Mouse (Mus musculus): ENCODE measurements around the gene Gm16181. TPM values are rescaled to one million over a fixed set of nuclear protein-coding genes. Genes with fewer than 3 reads are reported as not detected.
A peak's percentile ranks its signal among the peaks of the same experiment; 100 is the strongest.

The Gm16181 gene
- polyA plus RNA-seq, 1 experiment from 2014 or later: 0.79 TPM

GRCm38 (mm10) chr17:35255704-35256103, 35.1 kb downstream of the Gm16181 start:
- H3K4me3 ChIP-seq (replicated peaks): no peak overlapping the region
- no peaks in the 10 kb centered on the region for H3K4me1 ChIP-seq (replicated peaks)
- H3K27me3 ChIP-seq: no peaks in the 10 kb centered on the region
- no peaks in the 10 kb centered on the region for H3K9me3 ChIP-seq
- ATAC-seq: no peak
- WGBS: 62% methylated on average over 4 of the region's 4 CpGs
- H3K36me3 ChIP-seq: peaks cover 37% of the 10 kb centered on the region
- H3K9ac ChIP-seq (replicated peaks): no peak overlapping the region
- H3K4me2 ChIP-seq (replicated peaks): no peak overlapping the region
- H3K27ac ChIP-seq: no peak overlapping the region

- WGBS: 73% methylated on average over 1 of the region's 1 CpGs
- H3K4me3 ChIP-seq (replicated peaks): no peak overlapping the region
- no peak for ATAC-seq
- peaks cover 10% of the 10 kb centered on the region; the same call in 1 of the 2 replicates for H3K27me3 ChIP-seq
- no peaks in the 10 kb centered on the region for H3K9me3 ChIP-seq
- H3K27ac ChIP-seq: no peak overlapping the region
- no peak overlapping the region for H3K9ac ChIP-seq (replicated peaks)
- H3K4me1 ChIP-seq (replicated peaks): peaks cover under 1% of the 10 kb centered on the region; the same call in 1 of the 2 replicates
- no peak overlapping the region for H3K4me2 ChIP-seq (replicated peaks)
- peaks cover 22% of the 10 kb centered on the region for H3K36me3 ChIP-seq
Measured at GRCm38 (mm10) chr17:35257378-35257777, 36.7 kb downstream of the Gm16181 start.

- peak overlapping the region; percentile 37 for H3K4me2 ChIP-seq (replicated peaks)
- H3K27me3 ChIP-seq: peaks cover 13% of the 10 kb centered on the region; the same call in 1 of the 2 replicates
- no peak for ATAC-seq
- H3K9ac ChIP-seq (replicated peaks): no peak overlapping the region; the same call in 1 of the 2 replicates
- peaks cover 5% of the 10 kb centered on the region for H3K4me1 ChIP-seq (replicated peaks)
- no peak overlapping the region for H3K27ac ChIP-seq
- 14% methylated on average over 17 of the region's 17 CpGs for WGBS
- peak overlapping the region; percentile 11; the same call in 1 of the 2 replicates for H3K4me3 ChIP-seq (replicated peaks)
- H3K36me3 ChIP-seq: peaks cover 16% of the 10 kb centered on the region
- H3K9me3 ChIP-seq: no peaks in the 10 kb centered on the region
Measured at GRCm38 (mm10) chr17:35257824-35258491, 37.3 kb downstream of the Gm16181 start.

- no peak for ATAC-seq
- Histone ChIP-seq H3K27ac (no peak overlapping the region), H3K4me2 (replicated peaks) (no peak overlapping the region), H3K36me3 (peaks cover 8% of the 10 kb centered on the region), H3K4me3 (replicated peaks) (no peak overlapping the region), H3K4me1 (replicated peaks) (peaks cover 9% of the 10 kb centered on the region), H3K9me3 (no peaks in the 10 kb centered on the region), H3K27me3 (peaks cover 17% of the 10 kb centered on the region), H3K9ac (replicated peaks) (no peak overlapping the region)
- WGBS: 65% methylated on average over 14 of the region's 14 CpGs
Measured at GRCm38 (mm10) chr17:35258492-35259478, 38.2 kb downstream of the Gm16181 start.

GRCm38 (mm10) chr17:35259621-35260020, 39.0 kb downstream of the Gm16181 start:
- H3K4me2 ChIP-seq (replicated peaks): no peak overlapping the region

GRCm38 (mm10) chr17:35261651-35262050, 41.0 kb downstream of the Gm16181 start:
- H3K4me1 ChIP-seq (replicated peaks): peaks cover 11% of the 10 kb centered on the region
- no peak for ATAC-seq
- no peaks in the 10 kb centered on the region for H3K36me3 ChIP-seq
- no peak overlapping the region for H3K4me3 ChIP-seq (replicated peaks)
- no peak overlapping the region for H3K27ac ChIP-seq
- peaks cover 28% of the 10 kb centered on the region for H3K27me3 ChIP-seq
- H3K9ac ChIP-seq (replicated peaks): no peak overlapping the region
- no peak overlapping the region for H3K4me2 ChIP-seq (replicated peaks)
- WGBS: 64% methylated on average over 13 of the region's 13 CpGs
- no peaks in the 10 kb centered on the region for H3K9me3 ChIP-seq

More at GRCm38 (mm10) chr17:35259621-35260020, 39.0 kb downstream of the Gm16181 start:
- Histone ChIP-seq H3K27me3 (peaks cover 25% of the 10 kb centered on the region), H3K9ac (replicated peaks) (no peak overlapping the region), H3K27ac (no peak overlapping the region), H3K9me3 (no peaks in the 10 kb centered on the region), H3K4me3 (replicated peaks) (no peak overlapping the region), H3K4me1 (replicated peaks) (peaks cover 11% of the 10 kb centered on the region), H3K36me3 (no peaks in the 10 kb centered on the region; the same call in 1 of the 2 replicates)
- WGBS: 71% methylated on average over 4 of the region's 4 CpGs
- ATAC-seq: no peak

- H3K27ac ChIP-seq: no peak within 1 kb of the TSS
- H3K9ac ChIP-seq (replicated peaks): peak within 1 kb of the TSS; percentile 77
- H3K27me3 ChIP-seq: peaks cover 31% of the 10 kb centered on the region
- 1% methylated on average over 66 of the region's 73 CpGs for WGBS
- peak within 1 kb of the TSS; percentile 68 for H3K4me3 ChIP-seq (replicated peaks)
- H3K36me3 ChIP-seq: no peaks in the 10 kb centered on the region
- peak within 1 kb of the TSS; percentile 86 for H3K4me2 ChIP-seq (replicated peaks)
- no peaks in the 10 kb centered on the region for H3K9me3 ChIP-seq
- peak; percentile 92 for ATAC-seq
- H3K4me1 ChIP-seq (replicated peaks): peaks cover 11% of the 10 kb centered on the region
Measured at GRCm38 (mm10) chr17:35262664-35263522, 42.3 kb downstream of the Gm16181 start, which contains the start of gene H2-D1. Gene H2-D1, plus strand, starts transcription at chr17:35262730.

- Histone ChIP-seq H3K4me2 (replicated peaks) (peak overlapping the region; percentile 86), H3K4me1 (replicated peaks) (peaks cover 11% of the 10 kb centered on the region), H3K9ac (replicated peaks) (peak overlapping the region; percentile 77), H3K27me3 (peaks cover 31% of the 10 kb centered on the region), H3K27ac (no peak overlapping the region), H3K4me3 (replicated peaks) (peak overlapping the region; percentile 68), H3K36me3 (no peaks in the 10 kb centered on the region), H3K9me3 (no peaks in the 10 kb centered on the region)
- WGBS: under 1% methylated on average over 31 of the region's 31 CpGs
- ATAC-seq: peak; percentile 45
Measured at GRCm38 (mm10) chr17:35263523-35263883, 42.9 kb downstream of the Gm16181 start.

- Histone ChIP-seq H3K4me3 (replicated peaks) (no peak overlapping the region), H3K36me3 (no peaks in the 10 kb centered on the region), H3K4me2 (replicated peaks) (no peak overlapping the region), H3K27me3 (peaks cover 19% of the 10 kb centered on the region), H3K27ac (no peak overlapping the region), H3K9ac (replicated peaks) (no peak overlapping the region), H3K9me3 (no peaks in the 10 kb centered on the region), H3K4me1 (replicated peaks) (peaks cover 9% of the 10 kb centered on the region)
- no peak for ATAC-seq
- 81% methylated on average over 1 of the region's 1 CpGs for WGBS
Measured at GRCm38 (mm10) chr17:35267399-35268086, 46.9 kb downstream of the Gm16181 start.

- 28% methylated on average over 3 of the region's 3 CpGs for WGBS
- no peak overlapping the region for H3K27ac ChIP-seq
- H3K27me3 ChIP-seq: peaks cover 6% of the 10 kb centered on the region; the same call in 1 of the 2 replicates
- no peak overlapping the region for H3K9ac ChIP-seq (replicated peaks)
- no peaks in the 10 kb centered on the region for H3K36me3 ChIP-seq
- no peak overlapping the region for H3K4me3 ChIP-seq (replicated peaks)
- H3K9me3 ChIP-seq: no peaks in the 10 kb centered on the region
- no peak overlapping the region for H3K4me2 ChIP-seq (replicated peaks)
- H3K4me1 ChIP-seq (replicated peaks): no peaks in the 10 kb centered on the region
- no peak for ATAC-seq
Measured at GRCm38 (mm10) chr17:35269653-35270347, 49.2 kb downstream of the Gm16181 start.

Measured in midbrain, embryonic 13.5 days (tissue).